Mouse (Mus musculus) erythroblast, embryonic 14.5 days (primary cell): Measurements from ENCODE around the gene Pls1.

Experiments used
- GATA1 ChIP-seq: IDR thresholded peaks from 2 replicates; pipeline ENCODE4 v1.6.1; 2012; ENCODE audit warnings: low read length, inconsistent platforms, mixed read lengths
- TAL1 ChIP-seq: IDR thresholded peaks from 3 replicates; pipeline ENCODE4 v1.6.1; 2012; ENCODE audit warnings: low read length, inconsistent platforms, mixed read lengths

GRCm38 (mm10) chr9:95795077-95795784, 49.9 kb downstream of the Pls1 start:
- TF ChIP-seq GATA1 (no peak), TAL1 (no peak)
